Mouse (Mus musculus): ENCODE results near the gene Rxra.

DNA sequence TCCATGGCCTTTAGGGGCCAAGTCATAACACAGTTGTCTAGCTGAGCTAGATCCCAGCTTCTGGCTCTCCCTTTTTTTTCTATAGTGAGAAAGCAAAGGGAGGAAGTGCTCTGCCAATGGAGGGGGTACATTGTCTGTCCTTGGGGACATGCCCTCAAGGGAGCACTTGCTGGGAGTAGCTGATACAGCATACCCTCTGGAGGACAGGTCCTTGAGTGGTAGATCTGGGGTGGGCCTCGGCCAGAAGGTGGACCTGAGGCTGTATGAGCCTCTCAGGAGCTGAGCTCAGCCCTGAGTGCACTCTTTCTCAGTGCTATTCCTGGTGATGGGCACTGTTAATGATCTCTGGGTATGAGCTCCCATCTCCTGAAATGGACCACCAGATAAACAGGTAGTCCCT is 66.9 kb downstream of the Rxra start:
- TF ChIP-seq CTCF (IDR thresholded peaks at IDR 0.05; ENCODE audit: control insufficient read depth, insufficient read depth, insufficient read length) (no peak), MAX (IDR thresholded peaks at IDR 0.05) (no peak), MYOD1 (IDR thresholded peaks at IDR 0.05; ENCODE audit: control insufficient read depth, insufficient read length, low read depth) (no peak), MYOG (IDR thresholded peaks at IDR 0.05; ENCODE audit: control insufficient read depth, extremely low read depth, insufficient read length) (no peak), USF1 (IDR thresholded peaks at IDR 0.05; ENCODE audit: low read depth) (no peak), FOSL1 (IDR thresholded peaks at IDR 0.05; ENCODE audit: insufficient read depth, low read length, poor library complexity, severe bottlenecking) (no peak), CEBPB (IDR thresholded peaks at IDR 0.05; ENCODE audit: low read depth) (no peak)

All from C2C12 (cell line).